Mouse (Mus musculus): Measurements from ENCODE around the gene Cib1.

GRCm38 (mm10) chr7:80252886-80253285 lies 20.3 kb upstream of the Cib1 start:
- TF ChIP-seq GATA1 (IDR thresholded peaks at IDR 0.05; ENCODE audit: borderline replicate concordance, low read length) (no peak), FLI1 (IDR thresholded peaks at IDR 0.05; ENCODE audit: low read length) (no peak)

Measured in megakaryocyte, embryonic 14.5 days (primary cell).